Mouse (Mus musculus) heart, embryonic 15.5 days (tissue): Measurements from ENCODE around the gene Timm13. TPM values are rescaled to one million over a fixed set of nuclear protein-coding genes. Genes with fewer than 3 reads are reported as not detected.

ENCODE experiments used
- ATAC-seq: fragments of 200-750 bp; cut with Nextera tagmentation; replicated peaks from 2 replicates; pipeline ENCODE4 v1.8.0; 2017; ENCODE audit warnings: low read depth, moderate TSS enrichment; ENCODE audit not compliant: insufficient number of reproducible peaks, insufficient read depth, low FRiP score
- H3K27ac ChIP-seq: fragments of 300-500 bp; sonication (generic); 2 replicates; pipeline ENCODE4 v1.5.1; 2015; ENCODE audit warnings: mild to moderate bottlenecking, inconsistent platforms
- H3K27me3 ChIP-seq: fragments of 300-500 bp; sonication (generic); 2 replicates; pipeline ENCODE4 v1.6.1; 2015; ENCODE audit warnings: inconsistent platforms
- H3K36me3 ChIP-seq: fragments of 300-500 bp; sonication (generic); 2 replicates; pipeline ENCODE4 v1.6.1; 2015; ENCODE audit warnings: mild to moderate bottlenecking, inconsistent platforms
- H3K4me1 ChIP-seq: fragments of 300-500 bp; sonication (generic); replicated peaks from 2 replicates; pipeline ENCODE4 v1.6.1; 2015; ENCODE audit warnings: inconsistent platforms
- H3K4me2 ChIP-seq: fragments of 300-500 bp; sonication (generic); 2 replicates; pipeline ENCODE4 v1.6.1; 2015; ENCODE audit warnings: inconsistent platforms, mild to moderate bottlenecking, moderate library complexity
- H3K4me3 ChIP-seq: fragments of 300-500 bp; sonication (generic); 2 replicates; pipeline ENCODE4 v1.5.1; 2015; ENCODE audit warnings: mild to moderate bottlenecking, inconsistent platforms
- H3K9ac ChIP-seq: fragments of 300-500 bp; sonication (generic); 2 replicates; pipeline ENCODE4 v1.6.1; 2015; ENCODE audit warnings: mild to moderate bottlenecking, inconsistent platforms
- H3K9me3 ChIP-seq: fragments of 300-500 bp; sonication (generic); replicated peaks from 2 replicates; pipeline ENCODE4 v1.6.1; 2016; ENCODE audit warnings: inconsistent platforms
- WGBS: fragments of 180-500 bp; shearing (Covaris S2); methylation state at CpG from one replicate; pipeline ENCODE4 v1.1.7; 2015; ENCODE audit warnings: mixed read lengths; 5-methylcytosine and 5-hydroxymethylcytosine counted together
- polyA plus RNA-seq: library from polyadenylated mRNA; unstranded; fragments of >200 nt; fragmentation: Nextera tagmentation; extraction: Ambion mirVana; gene quantifications from 2 replicates; pipeline ENCODE4 v1.2.1, GENCODE M21; 2015

Timm13 gene
- polyA plus RNA-seq, 1 experiment from 2014 or later = 299 TPM

GRCm38 (mm10) chr10:80856267-80856666, 44.5 kb downstream of the Timm13 start:
- peaks cover 26% of the 10 kb centered on the region for H3K4me1 ChIP-seq
- H3K27ac ChIP-seq = no peak overlapping the region
- H3K36me3 ChIP-seq = peaks cover 19% of the 10 kb centered on the region
- WGBS = 53% methylated on average over 3 of the region's 3 CpGs
- no peaks in the 10 kb centered on the region for H3K27me3 ChIP-seq
- no peaks in the 10 kb centered on the region for H3K9me3 ChIP-seq
- H3K4me3 ChIP-seq = peak overlapping the region; percentile 76
- no peak for ATAC-seq
- H3K4me2 ChIP-seq = peak overlapping the region; percentile 99
- H3K9ac ChIP-seq = no peak overlapping the region

GRCm38 (mm10) chr10:80855749-80856073, 45.1 kb downstream of the Timm13 start:
- no peak for ATAC-seq

GRCm38 (mm10) chr10:80854913-80855748, 45.6 kb downstream of the Timm13 start, which contains the start of the genes Lsm7 and Sppl2b:
TSS of gene Lsm7 (minus strand) at chr10:80855209.
TSS of gene Sppl2b (plus strand) at chr10:80855275.
- H3K9me3 ChIP-seq = no peaks in the 10 kb centered on the region
- H3K36me3 ChIP-seq = peaks cover 21% of the 10 kb centered on the region
- peak within 1 kb of the TSS; percentile 42 for H3K27ac ChIP-seq
- H3K9ac ChIP-seq = peak within 1 kb of the TSS; percentile 85
- ATAC-seq = peak; percentile 85
- H3K4me3 ChIP-seq = peak within 1 kb of the TSS; percentile 76
- H3K27me3 ChIP-seq = no peaks in the 10 kb centered on the region
- under 1% methylated on average over 80 of the region's 81 CpGs for WGBS
- peaks cover 26% of the 10 kb centered on the region for H3K4me1 ChIP-seq
- H3K4me2 ChIP-seq = peak within 1 kb of the TSS; percentile 99

More at GRCm38 (mm10) chr10:80855749-80856073, 45.1 kb downstream of the Timm13 start:
- Histone ChIP-seq H3K4me1 (peaks cover 26% of the 10 kb centered on the region), H3K36me3 (peaks cover 21% of the 10 kb centered on the region), H3K4me2 (peak overlapping the region; percentile 99), H3K4me3 (peak overlapping the region; percentile 76), H3K9ac (peak overlapping the region; percentile 85), H3K27ac (peak overlapping the region; percentile 24), H3K9me3 (no peaks in the 10 kb centered on the region), H3K27me3 (no peaks in the 10 kb centered on the region)
- 14% methylated on average over 11 of the region's 11 CpGs for WGBS

Other genes with a start within 250 kb of the Timm13 start
- 45.4 and 64.8 TPM in 2 replicates for gene Btbd2, start 243.9 kb downstream of the Timm13 start, polyA plus RNA-seq
- gene Mknk2, start 222.9 kb downstream of the Timm13 start, polyA plus RNA-seq = 70.8 and 99.5 TPM in 2 replicates
- gene Mob3a, start 199.0 kb downstream of the Timm13 start, polyA plus RNA-seq = 22.1 and 33.6 TPM in 2 replicates
- gene Izumo4, start 198.8 kb downstream of the Timm13 start, polyA plus RNA-seq = 10.4 and 14.6 TPM in 2 replicates
- 45.0 and 51.4 TPM in 2 replicates for gene Ap3d1, start 158.7 kb downstream of the Timm13 start, polyA plus RNA-seq
- 16.1 and 22.4 TPM in 2 replicates for gene Dot1l, start 145.8 kb downstream of the Timm13 start, polyA plus RNA-seq
- gene Sf3a2, start 102.8 kb downstream of the Timm13 start, polyA plus RNA-seq = 38.3 and 48.3 TPM in 2 replicates
- gene Plekhj1, start 102.3 kb downstream of the Timm13 start, polyA plus RNA-seq = 65.2 and 83.1 TPM in 2 replicates
- 0.16 and 0.19 TPM in 2 replicates for gene Amh, start 95.7 kb downstream of the Timm13 start, polyA plus RNA-seq
- 4.0 and 5.1 TPM in 2 replicates for gene Jsrp1, start 87.5 kb downstream of the Timm13 start, polyA plus RNA-seq
- 1,772 and 2,077 TPM in 2 replicates for gene Oaz1, start 74.3 kb downstream of the Timm13 start, polyA plus RNA-seq
- 0.29 and 0.43 TPM in 2 replicates for gene Lingo3, start 56.9 kb downstream of the Timm13 start, polyA plus RNA-seq
- gene Lsm7, start 45.8 kb downstream of the Timm13 start, polyA plus RNA-seq = 153 and 154 TPM in 2 replicates
- 23.1 and 32.5 TPM in 2 replicates for gene Sppl2b, start 45.7 kb downstream of the Timm13 start, polyA plus RNA-seq
- gene Tmprss9, start 29.1 kb downstream of the Timm13 start, polyA plus RNA-seq = 0.04 TPM in 1 of 2 replicates, not detected in the other
- gene Lmnb2, start 17.3 kb upstream of the Timm13 start, polyA plus RNA-seq = 22.0 and 32.1 TPM in 2 replicates
- 30.8 and 34.1 TPM in 2 replicates for gene Gadd45b, start 29.1 kb upstream of the Timm13 start, polyA plus RNA-seq
- 1.1 and 1.9 TPM in 2 replicates for gene Gng7, start 114.0 kb upstream of the Timm13 start, polyA plus RNA-seq
- gene Diras1, start 124.7 kb upstream of the Timm13 start, polyA plus RNA-seq = 0.29 TPM in 1 of 2 replicates, not detected in the other
- 7.1 and 11.8 TPM in 2 replicates for gene Slc39a3, start 136.5 kb upstream of the Timm13 start, polyA plus RNA-seq
- 133 and 166 TPM in 2 replicates for gene Sgta, start 159.2 kb upstream of the Timm13 start, polyA plus RNA-seq
- 22.3 and 31.6 TPM in 2 replicates for gene Thop1, start 169.1 kb upstream of the Timm13 start, polyA plus RNA-seq
- gene Creb3l3, start 197.9 kb upstream of the Timm13 start, polyA plus RNA-seq = 0.48 and 0.99 TPM in 2 replicates
- gene Map2k2, start 204.9 kb upstream of the Timm13 start, polyA plus RNA-seq = 130 and 153 TPM in 2 replicates
- 25.6 and 31.0 TPM in 2 replicates for gene Zbtb7a, start 234.3 kb upstream of the Timm13 start, polyA plus RNA-seq